Mouse (Mus musculus) retina, postnatal 7 days (tissue): ENCODE results near the gene Tas2r110.

ENCODE experiments used
- DNase-seq: peaks from one replicate; pipeline ENCODE4 v3.0.0-alpha.2; 2012; ENCODE audit warnings: low read depth, low spot score

Gene Tas2r110

GRCm38 (mm10) chr6:132867708-132868107 is at the start of gene Tas2r110:
Tas2r110 (plus strand) TSS chr6:132868008.
- no peak for DNase-seq

- no peak for DNase-seq
Measured at GRCm38 (mm10) chr6:132846842-132847241, 21.0 kb upstream of the Tas2r110 start, which contains the start of gene Tas2r123. Tas2r123 (plus strand) TSS chr6:132847142.

GRCm38 (mm10) chr6:132855138-132855537 is 12.7 kb upstream of the Tas2r110 start, which contains the start of gene Tas2r116:
Tas2r116 (plus strand) TSS chr6:132855438.
- no peak for DNase-seq

GRCm38 (mm10) chr6:132892711-132893110 is 24.9 kb downstream of the Tas2r110 start, which contains the start of gene Tas2r113:
Tas2r113 (plus strand) TSS chr6:132893011.
- DNase-seq = no peak

- DNase-seq = no peak
Measured at GRCm38 (mm10) chr6:132909351-132909750, 41.5 kb downstream of the Tas2r110 start, which contains the start of gene Tas2r125. Tas2r125 (plus strand) TSS chr6:132909651.
